Mouse (Mus musculus): ENCODE data around the gene Mrps7.

Mrps7 gene

DNA sequence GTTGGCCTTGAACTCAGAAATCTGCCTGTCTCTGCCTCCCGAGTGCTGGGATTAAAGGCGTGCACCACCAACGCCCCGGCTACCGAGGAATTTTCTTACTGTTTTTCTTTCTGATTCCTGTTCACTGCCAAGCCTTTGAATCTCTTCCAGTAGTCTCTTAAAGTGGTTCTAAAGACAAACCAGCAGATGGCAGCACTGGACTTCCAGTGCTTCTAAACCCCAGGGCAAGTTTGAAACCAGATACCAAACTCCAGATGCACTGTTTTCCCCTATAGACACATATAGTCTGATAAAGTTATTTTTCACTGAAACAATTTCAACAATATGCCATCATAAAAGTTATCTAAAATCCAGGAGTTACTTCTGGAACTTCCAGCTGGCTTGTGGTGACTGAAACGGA, 43.7 kb downstream of the Mrps7 start:
- peak in 1 of 2 experiments; percentile 44 for DNase-seq (ENCODE audit: low spot score in 2 of 2)

DNA sequence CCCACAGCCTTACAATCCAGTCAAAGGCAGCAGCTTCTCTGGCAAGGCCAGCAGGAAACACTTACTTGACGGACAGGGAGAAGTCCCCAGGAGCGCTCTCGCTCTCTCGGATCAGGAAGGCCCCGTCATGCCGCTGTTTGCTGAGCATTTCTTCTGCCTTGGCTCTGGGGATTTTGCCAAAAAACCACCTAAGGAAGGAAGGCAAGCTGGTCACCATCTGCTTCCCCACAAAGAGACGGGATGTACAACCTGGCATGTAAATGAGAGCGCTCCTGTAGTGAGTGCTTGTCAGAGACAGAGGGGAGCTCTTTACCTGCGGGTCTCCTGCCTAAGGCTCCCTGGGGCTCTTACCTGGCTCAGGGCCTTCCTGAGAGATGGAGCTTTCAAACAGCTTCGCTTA, 46.0 kb downstream of the Mrps7 start:
- DNase-seq (ENCODE audit: low spot score in 2 of 2), result peak in 1 of 2 experiments; percentile 34

DNA sequence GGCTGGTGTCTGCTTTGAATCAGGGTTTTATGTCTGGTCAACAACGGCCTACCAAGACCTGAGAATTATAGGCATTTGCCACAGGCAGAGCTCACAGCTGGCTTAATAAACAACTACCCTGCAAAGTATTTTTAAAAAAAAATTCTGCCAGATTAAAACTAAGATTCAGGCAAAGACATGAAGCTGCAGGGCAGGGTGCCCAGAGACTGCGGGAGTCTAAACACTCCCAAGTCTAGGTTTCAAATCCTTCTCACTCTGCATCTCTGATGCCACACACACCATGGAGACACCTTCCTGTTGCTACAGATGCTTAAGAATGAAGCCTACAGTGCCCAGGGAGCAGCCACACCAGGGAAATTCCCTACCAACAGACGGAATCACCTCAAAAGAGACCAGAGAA, 48.0 kb downstream of the Mrps7 start:
- DNase-seq (ENCODE audit: low spot score in 2 of 2), result no peak

DNA sequence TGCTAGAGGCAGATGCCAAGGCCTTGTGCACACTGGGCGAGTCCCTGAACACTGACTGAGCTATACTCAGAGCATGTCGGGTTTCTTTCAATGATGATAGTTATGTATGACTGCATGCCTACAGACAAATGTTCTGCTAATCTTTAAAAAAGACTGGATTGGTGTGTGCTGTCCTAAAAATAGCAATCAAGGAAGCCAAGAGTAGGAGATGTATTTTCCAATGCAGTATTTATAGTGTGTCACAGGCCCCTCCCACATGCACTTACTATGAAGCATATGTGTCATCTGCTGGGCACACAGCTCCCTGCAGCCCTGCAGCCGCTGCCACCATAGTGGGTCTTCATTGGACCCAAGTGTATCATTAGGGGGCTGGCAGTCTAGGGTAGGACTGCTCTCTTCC, 49.5 kb downstream of the Mrps7 start:
- DNase-seq (ENCODE audit: low spot score in 2 of 2), result no peak

DNA sequence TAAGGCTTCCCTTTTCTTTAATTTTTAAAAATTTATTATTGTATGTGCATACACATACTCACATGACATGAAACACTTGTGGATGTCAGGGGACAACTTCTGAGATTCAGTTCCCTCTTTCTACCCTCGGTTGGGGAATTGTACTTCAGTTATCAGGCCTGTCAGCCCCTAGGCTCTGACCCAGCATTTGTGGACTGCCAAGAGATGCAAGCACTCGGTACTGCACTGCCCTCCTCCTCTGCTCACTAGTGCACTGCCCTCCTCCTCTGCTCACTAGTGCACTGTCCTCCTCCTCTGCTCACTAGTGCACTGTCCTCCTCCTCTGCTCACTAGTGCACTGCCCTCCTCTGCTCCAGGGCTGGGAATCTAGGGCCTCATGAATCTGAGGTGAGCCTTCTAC, 50.4 kb downstream of the Mrps7 start:
- no peak for DNase-seq (ENCODE audit: low spot score in 2 of 2)

Measured in cerebellum, postnatal 4 days (tissue).